Mouse (Mus musculus) limb, embryonic 14.5 days (tissue): ENCODE data around the gene Twf2. TPM values are rescaled to one million over a fixed set of nuclear protein-coding genes. Genes with fewer than 3 reads are reported as not detected.

Experiments
- ATAC-seq: fragments of 200-750 bp; cut with Nextera tagmentation; 2 replicates; pipeline ENCODE4 v1.8.0; 2017; ENCODE audit warnings: low read depth, moderate number of reproducible peaks, moderate TSS enrichment; ENCODE audit not compliant: low FRiP score
- DNase-seq: peaks from one replicate; pipeline ENCODE4 v3.0.0-alpha.2; 2015; ENCODE audit warnings: low spot score
- H3K27ac ChIP-seq: fragments of 300-500 bp; sonication (generic); replicated peaks from 2 replicates; pipeline ENCODE4 v1.5.1; 2014; ENCODE audit warnings: low read depth, mild to moderate bottlenecking, low read length, moderate library complexity, mixed read lengths
- H3K27me3 ChIP-seq: fragments of 300-500 bp; sonication (generic); 2 replicates; pipeline ENCODE4 v1.6.1; 2014; ENCODE audit warnings: low read length, mixed read lengths; ENCODE audit not compliant: control insufficient read depth, insufficient read depth
- H3K36me3 ChIP-seq: fragments of 300-500 bp; sonication (generic); 2 replicates; pipeline ENCODE4 v1.6.1; 2014; ENCODE audit warnings: mild to moderate bottlenecking, low read length, moderate library complexity, mixed read lengths; ENCODE audit not compliant: control insufficient read depth, insufficient read depth
- H3K4me1 ChIP-seq: fragments of 300-500 bp; sonication (generic); 2 replicates; pipeline ENCODE4 v1.6.1; 2014; ENCODE audit warnings: antibody characterized with exemption, low read length, mixed read lengths; ENCODE audit not compliant: control insufficient read depth, insufficient read depth
- H3K4me2 ChIP-seq: fragments of 300-500 bp; sonication (generic); replicated peaks from 2 replicates; pipeline ENCODE4 v1.6.1; 2014; ENCODE audit warnings: low read depth, mild to moderate bottlenecking, low read length, moderate library complexity; ENCODE audit not compliant: severe bottlenecking
- H3K4me3 ChIP-seq: fragments of 300-500 bp; sonication (generic); replicated peaks from 2 replicates; pipeline ENCODE4 v1.5.1; 2014; ENCODE audit warnings: low read length
- H3K9ac ChIP-seq: fragments of 300-500 bp; sonication (generic); 2 replicates; pipeline ENCODE4 v1.6.1; 2014; ENCODE audit warnings: mild to moderate bottlenecking, low read depth, low read length, moderate library complexity; ENCODE audit not compliant: severe bottlenecking
- H3K9me3 ChIP-seq: fragments of 300-500 bp; sonication (generic); 2 replicates; pipeline ENCODE4 v1.6.1; 2016; ENCODE audit warnings: low read length; ENCODE audit not compliant: control insufficient read depth
- POLR2A ChIP-seq: fragments of 200-500 bp; IDR thresholded peaks from 2 replicates; pipeline ENCODE4 v1.8.0; 2012; ENCODE audit warnings: inconsistent platforms, mild to moderate bottlenecking, moderate library complexity, borderline replicate concordance; ENCODE audit not compliant: insufficient read depth, insufficient read length; ENCODE audit errors: extremely low read depth
- WGBS: fragments of 180-500 bp; shearing (Covaris S2); extraction: QIAGEN DNeasy Blood & Tissue Kit; methylation state at CpG from one replicate; pipeline ENCODE4 v1.1.7; 2014; 5-methylcytosine and 5-hydroxymethylcytosine counted together
- polyA plus RNA-seq, 2 experiments: library from polyadenylated mRNA; depleted of rRNA in 1 of 2; stranded (reverse) in 1 of 2; unstranded in 1 of 2; fragments of >200 nt; fragmentation: Nextera tagmentation in 1 of 2; extraction: Ambion mirVana in 1 of 2; gene quantifications; 2 replicates each; pipeline versions ENCODE4 v1.2.1 to v1.2.3; 2012 to 2014

Twf2 gene
- polyA plus RNA-seq, 2 experiments = 62.4 to 69.2 TPM

DNA sequence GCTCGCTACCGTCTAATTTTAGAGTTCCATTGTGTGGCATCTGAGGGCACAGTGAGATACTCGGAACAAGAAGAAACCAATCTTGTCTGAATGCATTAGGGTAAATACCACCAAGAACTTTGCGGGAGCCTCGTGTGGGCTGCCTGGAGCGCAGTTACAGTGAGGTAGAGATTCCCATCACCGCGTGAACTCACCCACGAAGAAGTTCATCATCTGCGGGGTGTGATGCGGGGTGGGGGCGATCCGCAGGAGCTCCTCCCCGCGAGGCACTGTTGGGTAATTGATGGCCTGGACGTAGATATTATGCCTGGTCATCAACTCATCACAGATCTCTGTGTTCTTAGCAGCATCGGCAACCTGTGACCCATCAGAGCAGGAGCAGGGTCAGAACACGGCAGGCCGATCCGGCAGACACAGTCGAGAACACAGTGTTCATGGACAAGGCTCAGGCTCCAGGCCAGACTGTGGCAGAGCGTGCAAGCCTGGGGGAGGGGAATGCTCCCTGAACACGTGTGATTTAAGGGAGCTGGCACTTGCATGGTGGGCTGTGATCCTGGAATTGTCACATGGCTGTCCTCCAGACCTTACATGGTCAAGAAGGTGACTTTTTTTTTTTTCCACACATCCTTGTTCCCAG is 32.4 kb downstream of the Twf2 start:
- no peak overlapping the region for H3K27ac ChIP-seq
- no peaks in the 10 kb centered on the region for H3K9me3 ChIP-seq
- no peaks in the 10 kb centered on the region for H3K27me3 ChIP-seq
- ATAC-seq (no peak), DNase-seq (no peak)
- H3K4me3 ChIP-seq = no peak overlapping the region
- TF ChIP-seq POLR2A = no peak
- WGBS = 92% methylated on average over 23 of the region's 23 CpGs
- H3K36me3 ChIP-seq = peaks cover 81% of the 10 kb centered on the region
- no peak overlapping the region for H3K9ac ChIP-seq
- no peaks in the 10 kb centered on the region for H3K4me1 ChIP-seq
- no peak overlapping the region for H3K4me2 ChIP-seq

- H3K27ac ChIP-seq = no peak overlapping the region
- H3K36me3 ChIP-seq = peaks cover 89% of the 10 kb centered on the region
- WGBS = 91% methylated on average over 23 of the region's 23 CpGs
Observed at GRCm38 (mm10) chr9:106236156-106236817, 33.4 kb downstream of the Twf2 start.

DNA sequence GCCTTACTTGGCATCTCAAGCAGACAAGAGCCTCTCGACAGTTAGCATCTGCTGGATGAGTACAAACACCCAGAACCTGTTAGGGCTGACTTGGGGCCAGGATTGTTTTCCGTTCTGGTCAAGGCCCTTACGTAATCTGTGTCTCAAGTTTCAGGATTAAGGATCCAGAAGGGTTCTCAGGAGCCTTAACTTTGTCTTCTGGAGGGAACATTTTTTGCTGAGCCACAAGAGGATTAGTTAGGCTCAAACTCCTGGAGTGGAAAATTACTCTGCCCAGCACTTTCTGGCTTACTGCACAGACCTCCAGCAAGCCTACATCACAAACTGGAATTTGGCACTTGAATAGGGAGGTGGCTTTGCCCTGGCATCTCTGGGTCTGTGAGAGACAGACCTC is 33.9 kb downstream of the Twf2 start:
- Histone ChIP-seq H3K36me3 (peaks cover 94% of the 10 kb centered on the region), H3K27ac (no peak overlapping the region), H3K4me3 (no peak overlapping the region), H3K9me3 (no peaks in the 10 kb centered on the region), H3K27me3 (no peaks in the 10 kb centered on the region), H3K4me2 (no peak overlapping the region), H3K4me1 (no peaks in the 10 kb centered on the region), H3K9ac (no peak overlapping the region)
- WGBS = 88% methylated on average over 3 of the region's 3 CpGs
- no peak for DNase-seq
- ATAC-seq = no peak
- TF ChIP-seq POLR2A = no peak

More at GRCm38 (mm10) chr9:106236156-106236817, 33.4 kb downstream of the Twf2 start:
- H3K27me3 ChIP-seq = no peaks in the 10 kb centered on the region
- H3K4me2 ChIP-seq = no peak overlapping the region
- no peak for TF ChIP-seq POLR2A
- no peak for ATAC-seq
- no peaks in the 10 kb centered on the region for H3K9me3 ChIP-seq
- DNase-seq = no peak
- no peak overlapping the region for H3K4me3 ChIP-seq
- no peak overlapping the region for H3K9ac ChIP-seq
- no peaks in the 10 kb centered on the region for H3K4me1 ChIP-seq

DNA sequence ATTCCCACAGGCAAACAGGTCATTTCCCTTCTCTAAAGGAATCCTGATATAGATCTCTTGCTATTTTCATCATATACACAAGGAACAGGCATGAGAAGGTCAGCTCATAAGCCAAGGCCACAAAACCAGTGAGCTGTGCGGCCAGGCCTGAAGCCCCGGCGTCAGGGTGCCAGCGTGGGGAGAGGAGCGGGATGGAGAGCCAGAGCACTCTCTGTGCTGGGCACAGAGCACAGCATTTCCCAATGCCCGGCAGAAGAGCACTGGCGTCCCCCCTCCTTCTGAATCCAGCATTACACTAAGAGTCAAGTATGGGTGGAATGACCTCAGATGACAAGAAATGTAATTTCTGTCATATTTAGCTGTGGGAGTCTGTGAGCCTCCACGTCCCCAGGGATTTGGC is 34.5 kb downstream of the Twf2 start:
- no peaks in the 10 kb centered on the region for H3K27me3 ChIP-seq
- no peak for TF ChIP-seq POLR2A
- ATAC-seq (no peak), DNase-seq (no peak)
- no peak overlapping the region for H3K27ac ChIP-seq
- H3K4me3 ChIP-seq = no peak overlapping the region
- H3K36me3 ChIP-seq = peaks cover 99% of the 10 kb centered on the region
- no peak overlapping the region for H3K9ac ChIP-seq
- no peak overlapping the region for H3K4me2 ChIP-seq
- 90% methylated on average over 8 of the region's 8 CpGs for WGBS
- H3K9me3 ChIP-seq = no peaks in the 10 kb centered on the region
- no peaks in the 10 kb centered on the region for H3K4me1 ChIP-seq

- Histone ChIP-seq H3K36me3 (peaks cover 99% of the 10 kb centered on the region), H3K4me1 (no peaks in the 10 kb centered on the region), H3K27me3 (no peaks in the 10 kb centered on the region), H3K4me2 (no peak overlapping the region), H3K9me3 (no peaks in the 10 kb centered on the region), H3K27ac (no peak overlapping the region), H3K9ac (no peak overlapping the region), H3K4me3 (no peak overlapping the region)
- DNase-seq (no peak), ATAC-seq (no peak)
- WGBS = 94% methylated on average over 10 of the region's 10 CpGs
- no peak for TF ChIP-seq POLR2A
Observed at GRCm38 (mm10) chr9:106237878-106238277, 35.0 kb downstream of the Twf2 start.
